Mouse (Mus musculus): ENCODE data around the gene Cpne8. TPM values are rescaled to one million over a fixed set of nuclear protein-coding genes. Genes with fewer than 3 reads are reported as not detected.
A peak's percentile ranks its signal among the peaks of the same experiment; 100 is the strongest.
"Not testable (repeated sequence)": the region's sequence is repeated elsewhere in the genome, so short reads cannot be mapped to it uniquely, and the experiment has no call there.

The Cpne8 gene
- polyA plus RNA-seq, 1 experiment from 2014 or later: 16.4 TPM

GRCm38 (mm10) chr15:90624201-90624600, 55.0 kb downstream of the Cpne8 start:
- WGBS: 60% methylated on average over 5 of the region's 5 CpGs
- no peak for ATAC-seq (ENCODE audit: insufficient read depth, low FRiP score)

GRCm38 (mm10) chr15:90622005-90622404, 57.2 kb downstream of the Cpne8 start:
- H3K36me3 ChIP-seq (ENCODE audit: control insufficient read depth, insufficient read depth, low read length): no peaks in the 10 kb centered on the region
- H3K27ac ChIP-seq (ENCODE audit: low read length): no peak overlapping the region
- no peak for ATAC-seq (ENCODE audit: insufficient read depth, low FRiP score)
- WGBS: 56% methylated on average over 3 of the region's 3 CpGs
- H3K4me1 ChIP-seq (ENCODE audit: control insufficient read depth, insufficient read depth, low read length): no peaks in the 10 kb centered on the region
- H3K4me3 ChIP-seq (replicated peaks; ENCODE audit: low read length): no peak overlapping the region
- H3K9ac ChIP-seq (ENCODE audit: low read length): no peak overlapping the region
- H3K9me3 ChIP-seq (replicated peaks; ENCODE audit: control insufficient read depth, low read length): no peaks in the 10 kb centered on the region
- no peaks in the 10 kb centered on the region for H3K27me3 ChIP-seq (ENCODE audit: control insufficient read depth, insufficient read depth, low read length)
- H3K4me2 ChIP-seq (ENCODE audit: low read depth, low read length): no peak overlapping the region

More at GRCm38 (mm10) chr15:90624201-90624600, 55.0 kb downstream of the Cpne8 start:
- H3K27me3 ChIP-seq (ENCODE audit: control insufficient read depth, insufficient read depth, low read length): no peaks in the 10 kb centered on the region
- no peaks in the 10 kb centered on the region for H3K9me3 ChIP-seq (replicated peaks; ENCODE audit: control insufficient read depth, low read length)
- no peak overlapping the region for H3K4me3 ChIP-seq (replicated peaks; ENCODE audit: low read length)
- no peaks in the 10 kb centered on the region for H3K36me3 ChIP-seq (ENCODE audit: control insufficient read depth, insufficient read depth, low read length)
- H3K4me2 ChIP-seq (ENCODE audit: low read depth, low read length): no peak overlapping the region
- H3K4me1 ChIP-seq (ENCODE audit: control insufficient read depth, insufficient read depth, low read length): no peaks in the 10 kb centered on the region
- H3K27ac ChIP-seq (ENCODE audit: low read length): no peak overlapping the region
- H3K9ac ChIP-seq (ENCODE audit: low read length): no peak overlapping the region

GRCm38 (mm10) chr15:90619736-90620135, 59.5 kb downstream of the Cpne8 start:
- H3K27ac ChIP-seq (ENCODE audit: low read length): no peak overlapping the region
- peaks cover 4% of the 10 kb centered on the region; the same call in 1 of the 2 replicates for H3K4me1 ChIP-seq (ENCODE audit: control insufficient read depth, insufficient read depth, low read length)
- 46% methylated on average over 4 of the region's 4 CpGs for WGBS
- no peak for ATAC-seq (ENCODE audit: insufficient read depth, low FRiP score)
- no peaks in the 10 kb centered on the region for H3K9me3 ChIP-seq (replicated peaks; ENCODE audit: control insufficient read depth, low read length)
- no peak overlapping the region for H3K4me3 ChIP-seq (replicated peaks; ENCODE audit: low read length)
- H3K36me3 ChIP-seq (ENCODE audit: control insufficient read depth, insufficient read depth, low read length): no peaks in the 10 kb centered on the region
- H3K4me2 ChIP-seq (ENCODE audit: low read depth, low read length): no peak overlapping the region
- no peak overlapping the region for H3K9ac ChIP-seq (ENCODE audit: low read length)
- H3K27me3 ChIP-seq (ENCODE audit: control insufficient read depth, insufficient read depth, low read length): no peaks in the 10 kb centered on the region

- Histone ChIP-seq H3K9me3 (replicated peaks; ENCODE audit: control insufficient read depth, low read length) (no peaks in the 10 kb centered on the region), H3K9ac (ENCODE audit: low read length) (no peak overlapping the region), H3K4me2 (ENCODE audit: low read depth, low read length) (no peak overlapping the region), H3K27ac (ENCODE audit: low read length) (peak overlapping the region; percentile 36; the same call in 1 of the 2 replicates), H3K36me3 (ENCODE audit: control insufficient read depth, insufficient read depth, low read length) (no peaks in the 10 kb centered on the region), H3K27me3 (ENCODE audit: control insufficient read depth, insufficient read depth, low read length) (no peaks in the 10 kb centered on the region), H3K4me3 (replicated peaks; ENCODE audit: low read length) (no peak overlapping the region), H3K4me1 (ENCODE audit: control insufficient read depth, insufficient read depth, low read length) (peaks cover 4% of the 10 kb centered on the region; the same call in 1 of the 2 replicates)
- WGBS: 36% methylated on average over 8 of the region's 8 CpGs
- peak; percentile 50; the same call in 1 of the 2 replicates for ATAC-seq (ENCODE audit: insufficient read depth, low FRiP score)
Observed at GRCm38 (mm10) chr15:90616116-90616798, 63.0 kb downstream of the Cpne8 start.

GRCm38 (mm10) chr15:90610767-90611166, 68.5 kb downstream of the Cpne8 start:
- H3K36me3 ChIP-seq (ENCODE audit: control insufficient read depth, insufficient read depth, low read length); H3K9me3 ChIP-seq (replicated peaks; ENCODE audit: control insufficient read depth, low read length); H3K9ac ChIP-seq (ENCODE audit: low read length); ATAC-seq (ENCODE audit: insufficient read depth, low FRiP score); H3K4me1 ChIP-seq (ENCODE audit: control insufficient read depth, insufficient read depth, low read length); H3K4me2 ChIP-seq (ENCODE audit: low read depth, low read length); H3K27ac ChIP-seq (ENCODE audit: low read length); H3K4me3 ChIP-seq (replicated peaks; ENCODE audit: low read length); H3K27me3 ChIP-seq (ENCODE audit: control insufficient read depth, insufficient read depth, low read length): not testable (repeated sequence)
- 89% methylated on average over 4 of the region's 4 CpGs for WGBS

GRCm38 (mm10) chr15:90609836-90610415, 69.3 kb downstream of the Cpne8 start:
- H3K4me2 ChIP-seq (ENCODE audit: low read depth, low read length): no peak overlapping the region
- H3K4me3 ChIP-seq (replicated peaks; ENCODE audit: low read length): no peak overlapping the region
- no peaks in the 10 kb centered on the region for H3K9me3 ChIP-seq (replicated peaks; ENCODE audit: control insufficient read depth, low read length)
- WGBS: 36% methylated on average over 4 of the region's 4 CpGs
- H3K27ac ChIP-seq (ENCODE audit: low read length): no peak overlapping the region
- ATAC-seq (ENCODE audit: insufficient read depth, low FRiP score): no peak
- H3K36me3 ChIP-seq (ENCODE audit: control insufficient read depth, insufficient read depth, low read length): no peaks in the 10 kb centered on the region
- H3K27me3 ChIP-seq (ENCODE audit: control insufficient read depth, insufficient read depth, low read length): no peaks in the 10 kb centered on the region
- no peaks in the 10 kb centered on the region; the same call in 1 of the 2 replicates for H3K4me1 ChIP-seq (ENCODE audit: control insufficient read depth, insufficient read depth, low read length)
- no peak overlapping the region for H3K9ac ChIP-seq (ENCODE audit: low read length)

- no peak for ATAC-seq (ENCODE audit: insufficient read depth, low FRiP score)
- H3K4me1 ChIP-seq (ENCODE audit: control insufficient read depth, insufficient read depth, low read length): no peaks in the 10 kb centered on the region; the same call in 1 of the 2 replicates
- H3K27me3 ChIP-seq (ENCODE audit: control insufficient read depth, insufficient read depth, low read length): no peaks in the 10 kb centered on the region
- 66% methylated on average over 3 of the region's 3 CpGs for WGBS
- no peak overlapping the region for H3K27ac ChIP-seq (ENCODE audit: low read length)
- H3K9ac ChIP-seq (ENCODE audit: low read length): no peak overlapping the region
- H3K9me3 ChIP-seq (replicated peaks; ENCODE audit: control insufficient read depth, low read length): no peaks in the 10 kb centered on the region
- H3K36me3 ChIP-seq (ENCODE audit: control insufficient read depth, insufficient read depth, low read length): no peaks in the 10 kb centered on the region
- no peak overlapping the region for H3K4me3 ChIP-seq (replicated peaks; ENCODE audit: low read length)
- H3K4me2 ChIP-seq (ENCODE audit: low read depth, low read length): no peak overlapping the region
Observed at GRCm38 (mm10) chr15:90608368-90608767, 70.9 kb downstream of the Cpne8 start.

- Histone ChIP-seq H3K36me3 (ENCODE audit: control insufficient read depth, insufficient read depth, low read length) (no peaks in the 10 kb centered on the region), H3K27me3 (ENCODE audit: control insufficient read depth, insufficient read depth, low read length) (no peaks in the 10 kb centered on the region), H3K4me2 (ENCODE audit: low read depth, low read length) (no peak overlapping the region), H3K4me3 (replicated peaks; ENCODE audit: low read length) (no peak overlapping the region), H3K4me1 (ENCODE audit: control insufficient read depth, insufficient read depth, low read length) (no peaks in the 10 kb centered on the region; the same call in 1 of the 2 replicates), H3K9me3 (replicated peaks; ENCODE audit: control insufficient read depth, low read length) (no peaks in the 10 kb centered on the region), H3K9ac (ENCODE audit: low read length) (no peak overlapping the region), H3K27ac (ENCODE audit: low read length) (no peak overlapping the region)
- ATAC-seq (ENCODE audit: insufficient read depth, low FRiP score): no peak
- WGBS: 83% methylated on average over 3 of the region's 3 CpGs
Observed at GRCm38 (mm10) chr15:90607181-90607580, 72.1 kb downstream of the Cpne8 start.

- Histone ChIP-seq H3K36me3 (ENCODE audit: control insufficient read depth, insufficient read depth, low read length) (no peaks in the 10 kb centered on the region), H3K4me1 (ENCODE audit: control insufficient read depth, insufficient read depth, low read length) (no peaks in the 10 kb centered on the region), H3K27me3 (ENCODE audit: control insufficient read depth, insufficient read depth, low read length) (no peaks in the 10 kb centered on the region), H3K27ac (ENCODE audit: low read length) (no peak overlapping the region), H3K9me3 (replicated peaks; ENCODE audit: control insufficient read depth, low read length) (no peaks in the 10 kb centered on the region), H3K9ac (ENCODE audit: low read length) (no peak overlapping the region), H3K4me3 (replicated peaks; ENCODE audit: low read length) (no peak overlapping the region), H3K4me2 (ENCODE audit: low read depth, low read length) (no peak overlapping the region)
- WGBS: 76% methylated on average over 5 of the region's 5 CpGs
- ATAC-seq (ENCODE audit: insufficient read depth, low FRiP score): no peak
Observed at GRCm38 (mm10) chr15:90603676-90604075, 75.6 kb downstream of the Cpne8 start.
